Mouse (Mus musculus): ENCODE data around the gene Tgfb1i1.

Gene Tgfb1i1

GRCm38 (mm10) chr7:128288923-128289544 lies 42.4 kb downstream of the Tgfb1i1 start:
- DNase-seq (ENCODE audit: low read depth, low spot score), result peak; percentile 71

DNA sequence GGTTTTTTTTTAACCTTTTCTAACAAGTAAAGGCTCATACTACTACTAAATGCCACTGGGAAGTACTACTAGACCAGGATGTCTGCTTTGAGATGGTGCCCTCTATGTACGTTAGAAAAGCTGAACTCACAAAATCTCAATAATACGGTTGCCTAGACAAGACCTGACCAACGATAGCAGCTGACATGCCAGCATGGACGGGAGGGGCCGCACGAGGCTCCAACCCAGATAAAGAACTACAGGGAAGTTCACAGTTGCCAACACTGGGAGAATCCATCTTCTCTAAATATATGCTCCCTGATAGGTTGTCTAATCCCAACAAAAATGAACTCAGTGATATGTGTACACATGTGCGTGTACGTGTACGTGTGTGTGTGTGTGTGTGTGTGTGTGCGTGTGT lies 48.2 kb downstream of the Tgfb1i1 start:
- DNase-seq (ENCODE audit: low read depth, low spot score), result no peak

DNA sequence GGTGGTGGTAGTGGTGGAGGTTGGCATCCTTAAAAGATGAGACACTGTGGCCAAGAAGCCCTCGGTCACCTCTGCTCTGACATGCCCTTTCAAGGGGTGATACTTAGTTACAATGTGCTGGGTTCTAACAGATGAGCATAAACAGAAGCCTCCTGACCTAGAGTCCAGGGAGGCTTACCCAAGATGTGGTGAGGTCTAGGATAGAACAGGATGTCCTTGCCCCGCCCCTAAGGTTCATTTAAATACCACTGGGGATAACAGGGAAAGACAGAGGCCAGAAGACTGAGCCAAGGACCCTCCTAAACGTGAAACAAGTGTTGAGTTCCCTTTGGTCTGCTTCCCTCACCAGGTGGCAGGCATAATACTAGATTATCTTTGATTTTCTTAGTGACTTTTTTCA lies 49.9 kb downstream of the Tgfb1i1 start:
- DNase-seq (ENCODE audit: low read depth, low spot score), result no peak

DNA sequence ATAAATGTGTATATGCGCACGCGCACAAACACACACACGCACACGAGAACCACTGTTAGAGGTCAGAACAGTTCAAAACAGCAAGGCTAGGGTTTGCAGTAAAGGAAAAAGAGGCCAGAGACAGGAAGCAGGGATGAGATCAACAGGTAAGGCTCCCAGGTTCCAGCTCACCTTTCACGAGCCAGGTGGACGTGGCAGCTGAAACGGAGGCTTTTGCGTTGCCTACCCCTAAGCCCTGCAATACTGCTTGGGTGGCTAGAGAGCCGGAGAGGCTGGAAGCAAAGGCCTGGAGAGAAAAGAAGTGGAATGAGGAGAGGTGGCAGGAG lies 50.6 kb downstream of the Tgfb1i1 start:
- peak; percentile 39 for DNase-seq (ENCODE audit: low read depth, low spot score)

DNA sequence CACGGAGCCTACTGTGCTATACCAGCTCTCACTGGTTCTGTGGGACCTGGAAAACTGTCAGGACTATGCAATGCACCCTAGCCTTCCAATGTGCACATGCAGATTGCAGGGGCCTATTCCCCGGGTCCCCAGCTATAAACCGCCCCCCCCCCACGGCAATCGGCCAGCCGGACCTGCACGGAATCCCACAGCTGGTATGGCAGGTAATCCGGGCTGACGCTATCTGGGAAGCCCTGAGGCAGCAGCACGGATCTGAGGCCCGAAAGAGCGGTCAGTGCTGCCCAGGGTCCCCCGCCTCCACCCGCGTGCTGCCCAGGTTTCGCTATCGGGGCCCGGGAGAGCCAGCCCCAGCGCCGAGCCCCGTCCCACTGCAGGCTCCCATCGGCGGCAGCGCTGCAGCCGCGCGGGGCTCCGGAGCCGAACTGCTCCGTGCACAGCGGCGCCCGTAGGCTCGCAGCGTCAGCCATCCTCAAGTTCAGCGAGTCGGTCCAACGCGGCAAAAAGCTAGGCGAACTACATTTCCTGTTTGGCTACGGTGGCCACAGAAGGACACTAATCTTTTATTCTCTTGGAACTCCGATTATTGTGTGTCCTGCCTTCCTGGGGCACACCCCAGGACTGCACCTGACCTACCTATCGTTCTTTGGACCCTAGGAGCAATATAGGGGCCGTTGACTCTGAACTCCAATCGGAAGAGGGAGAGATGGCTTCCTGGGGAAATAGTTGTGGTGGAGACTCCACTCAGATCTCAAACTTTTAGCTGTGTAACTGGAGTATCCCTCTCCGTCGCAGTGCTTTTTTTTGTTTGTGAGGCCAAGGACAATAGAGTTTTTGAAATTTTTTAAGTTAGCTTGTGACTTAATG lies 51.2 kb downstream of the Tgfb1i1 start, which contains the start of gene BC017158:
TSS of gene BC017158 (minus strand) at position 554 of the 864 bp plus-strand sequence.
- peak; percentile 74 for DNase-seq (ENCODE audit: low read depth, low spot score)

- DNase-seq (ENCODE audit: low read depth, low spot score), result no peak
Measured at GRCm38 (mm10) chr7:128298481-128299342, 52.1 kb downstream of the Tgfb1i1 start.

GRCm38 (mm10) chr7:128300952-128301351 lies 54.3 kb downstream of the Tgfb1i1 start:
- no peak for DNase-seq (ENCODE audit: low read depth, low spot score)

DNA sequence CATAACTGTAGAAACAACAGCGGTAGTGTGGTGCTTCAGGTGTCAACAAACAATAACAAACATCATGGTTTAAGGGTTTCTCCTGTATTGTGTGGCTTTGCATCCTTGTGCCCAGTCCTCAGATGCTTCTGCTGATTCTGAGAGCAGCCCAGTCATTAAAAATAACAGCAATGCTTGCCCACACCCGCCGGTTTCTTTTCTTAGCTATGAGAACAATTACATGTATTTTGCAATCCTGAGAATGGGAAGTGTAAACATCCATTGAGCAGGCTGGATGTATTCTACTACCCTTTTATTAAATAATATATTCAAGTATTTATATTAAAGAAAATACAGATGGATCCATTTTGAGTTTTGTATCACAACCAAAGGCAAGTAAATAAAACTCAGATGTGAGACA lies 55.5 kb downstream of the Tgfb1i1 start:
- DNase-seq (ENCODE audit: low read depth, low spot score), result no peak

- DNase-seq (ENCODE audit: low read depth, low spot score), result no peak
Measured at GRCm38 (mm10) chr7:128304198-128304597, 57.6 kb downstream of the Tgfb1i1 start.

GRCm38 (mm10) chr7:128304907-128305306 lies 58.3 kb downstream of the Tgfb1i1 start:
- DNase-seq (ENCODE audit: low read depth, low spot score), result peak; percentile 73
